Mouse (Mus musculus) lung, embryonic 15.5 days (tissue): ENCODE data around the gene Tex26. TPM values are rescaled to one million over a fixed set of nuclear protein-coding genes. Genes with fewer than 3 reads are reported as not detected.

Experiments
- ATAC-seq: fragments of 200-750 bp; cut with Nextera tagmentation; 2 replicates; pipeline ENCODE4 v1.8.0; 2017; ENCODE audit warnings: moderate number of reproducible peaks, borderline replicate concordance; ENCODE audit not compliant: low FRiP score, low TSS enrichment; ENCODE audit errors: extremely low read depth
- H3K27ac ChIP-seq: fragments of 300-500 bp; sonication (generic); 2 replicates; pipeline ENCODE4 v1.5.1; 2015; ENCODE audit warnings: moderate library complexity, mild to moderate bottlenecking, inconsistent platforms
- H3K27me3 ChIP-seq: fragments of 300-500 bp; sonication (generic); 2 replicates; pipeline ENCODE4 v1.6.1; 2015; ENCODE audit warnings: inconsistent platforms
- H3K36me3 ChIP-seq: fragments of 300-500 bp; sonication (generic); 2 replicates; pipeline ENCODE4 v1.6.1; 2015; ENCODE audit warnings: inconsistent platforms
- H3K4me1 ChIP-seq: fragments of 300-500 bp; sonication (generic); 2 replicates; pipeline ENCODE4 v1.6.1; 2015; ENCODE audit warnings: inconsistent platforms
- H3K4me2 ChIP-seq: fragments of 300-500 bp; sonication (generic); 2 replicates; pipeline ENCODE4 v1.6.1; 2015; ENCODE audit warnings: inconsistent platforms, mild to moderate bottlenecking, moderate library complexity
- H3K4me3 ChIP-seq: fragments of 300-500 bp; sonication (generic); 2 replicates; pipeline ENCODE4 v1.5.1; 2015; ENCODE audit warnings: mild to moderate bottlenecking, inconsistent platforms
- H3K9ac ChIP-seq: fragments of 300-500 bp; sonication (generic); 2 replicates; pipeline ENCODE4 v1.6.1; 2015; ENCODE audit warnings: inconsistent platforms
- H3K9me3 ChIP-seq: fragments of 300-500 bp; sonication (generic); 2 replicates; pipeline ENCODE4 v1.6.1; 2016; ENCODE audit warnings: inconsistent platforms
- WGBS: fragments of 180-500 bp; shearing (Covaris S2); methylation state at CpG from one replicate; pipeline ENCODE4 v1.1.7; 2015; 5-methylcytosine and 5-hydroxymethylcytosine counted together
- polyA plus RNA-seq: library from polyadenylated mRNA; unstranded; fragments of >200 nt; fragmentation: Nextera tagmentation; extraction: Ambion mirVana; gene quantifications from 2 replicates; pipeline ENCODE4 v1.2.1, GENCODE M21; 2015

Gene Tex26
- 1.4 and 1.7 TPM in 2 replicates for polyA plus RNA-seq

DNA sequence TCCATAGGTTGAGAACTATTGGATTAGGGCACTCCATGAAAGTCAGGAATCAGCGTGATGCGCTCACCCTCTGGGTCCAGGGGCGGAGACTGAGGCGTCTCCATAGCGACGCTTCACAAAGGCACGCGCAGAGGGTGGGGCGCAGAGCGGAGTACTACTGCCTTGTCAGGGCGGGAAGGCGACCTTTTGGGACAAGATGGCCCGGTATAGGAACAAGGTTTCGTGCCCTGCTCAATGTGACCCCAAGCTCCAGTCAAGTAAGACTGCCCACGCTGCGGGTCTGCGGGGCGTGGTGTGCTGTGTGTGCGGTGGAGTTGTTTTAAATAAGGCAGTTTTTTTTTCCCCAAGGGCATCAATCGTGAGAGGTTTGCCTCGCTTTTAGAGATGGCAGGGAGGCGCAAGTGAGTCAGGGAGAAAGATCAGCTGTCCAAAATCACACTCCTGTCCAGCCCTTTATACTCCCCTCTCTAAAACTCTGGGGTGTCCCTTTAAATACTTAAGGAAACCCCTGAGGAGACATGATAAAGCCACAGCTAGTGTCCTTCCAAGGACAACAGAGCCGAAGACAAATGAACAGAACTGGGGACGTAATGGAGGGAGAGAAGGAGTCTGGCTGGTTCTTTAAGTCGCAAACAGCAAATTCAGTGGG lies at the start of gene Tex26:
Gene Tex26 (plus strand): TSS at position 130 of the 649 bp plus-strand sequence.
- Histone ChIP-seq H3K4me2 (peak within 1 kb of the TSS; percentile 92), H3K9me3 (no peaks in the 10 kb centered on the region)

GRCm38 (mm10) chr5:149391574-149392375 lies 47.7 kb upstream of the Tex26 start:
- H3K27ac ChIP-seq: peak overlapping the region; percentile 86
- H3K36me3 ChIP-seq: no peaks in the 10 kb centered on the region
- no peak overlapping the region for H3K9ac ChIP-seq
- 3% methylated on average over 18 of the region's 18 CpGs for WGBS
- peak; percentile 72 for ATAC-seq
- no peak overlapping the region for H3K4me3 ChIP-seq
- no peaks in the 10 kb centered on the region for H3K27me3 ChIP-seq
- H3K4me1 ChIP-seq: peaks cover 49% of the 10 kb centered on the region
- peak overlapping the region; percentile 36 for H3K4me2 ChIP-seq
- no peaks in the 10 kb centered on the region for H3K9me3 ChIP-seq

More for the DNA sequence above, at the start of gene Tex26:
- peak; percentile 85 for ATAC-seq
- H3K4me1 ChIP-seq: peaks cover 46% of the 10 kb centered on the region
- H3K4me3 ChIP-seq: peak within 1 kb of the TSS; percentile 47
- H3K9ac ChIP-seq: peak within 1 kb of the TSS; percentile 30
- no peaks in the 10 kb centered on the region for H3K27me3 ChIP-seq
- H3K27ac ChIP-seq: peak within 1 kb of the TSS; percentile 84
- H3K36me3 ChIP-seq: no peaks in the 10 kb centered on the region
- WGBS: 0% methylated on average over 25 of the region's 25 CpGs

DNA sequence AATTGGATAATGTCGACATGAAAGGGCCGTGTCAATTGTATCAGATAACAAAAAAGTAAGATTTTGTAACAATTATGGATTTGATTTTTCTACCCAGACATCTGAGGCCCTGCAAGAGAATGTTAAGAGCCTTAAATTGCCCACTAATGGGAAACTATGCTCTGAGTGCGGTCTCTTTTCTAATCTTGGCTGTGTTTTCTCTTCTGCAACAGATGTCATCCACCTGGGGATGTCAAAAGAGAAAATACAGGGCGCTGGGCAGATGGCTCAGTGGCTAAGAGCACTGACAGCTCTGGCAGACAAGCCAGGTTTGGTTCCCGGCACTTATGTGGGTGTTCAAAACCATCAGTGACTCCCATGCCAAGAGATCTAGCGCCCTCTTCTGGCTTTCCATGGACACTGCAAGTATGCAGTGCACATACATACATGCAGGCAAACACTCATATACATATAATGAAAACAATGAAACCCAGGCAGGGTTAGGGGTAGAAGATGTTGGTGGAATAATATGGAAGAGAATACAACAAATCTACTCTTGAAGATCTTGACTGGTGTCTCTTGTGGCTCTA lies 47.0 kb upstream of the Tex26 start:
- peak overlapping the region; percentile 36; the same call in 1 of the 2 replicates for H3K4me2 ChIP-seq
- no peaks in the 10 kb centered on the region for H3K27me3 ChIP-seq
- 17% methylated on average over 6 of the region's 6 CpGs for WGBS
- peaks cover 49% of the 10 kb centered on the region for H3K4me1 ChIP-seq
- H3K4me3 ChIP-seq: no peak overlapping the region
- H3K9ac ChIP-seq: no peak overlapping the region
- peak overlapping the region; percentile 86 for H3K27ac ChIP-seq
- no peak for ATAC-seq
- no peaks in the 10 kb centered on the region for H3K36me3 ChIP-seq
- no peaks in the 10 kb centered on the region for H3K9me3 ChIP-seq

- no peak for ATAC-seq
- Histone ChIP-seq H3K36me3 (no peaks in the 10 kb centered on the region), H3K4me3 (no peak overlapping the region), H3K4me2 (no peak overlapping the region), H3K9ac (no peak overlapping the region), H3K27me3 (no peaks in the 10 kb centered on the region), H3K4me1 (peaks cover 27% of the 10 kb centered on the region), H3K9me3 (no peaks in the 10 kb centered on the region), H3K27ac (no peak overlapping the region)
- WGBS: 84% methylated on average over 7 of the region's 7 CpGs
These were observed 37.9 kb upstream of the Tex26 start for GRCm38 (mm10) chr5:149401446-149401975.

DNA sequence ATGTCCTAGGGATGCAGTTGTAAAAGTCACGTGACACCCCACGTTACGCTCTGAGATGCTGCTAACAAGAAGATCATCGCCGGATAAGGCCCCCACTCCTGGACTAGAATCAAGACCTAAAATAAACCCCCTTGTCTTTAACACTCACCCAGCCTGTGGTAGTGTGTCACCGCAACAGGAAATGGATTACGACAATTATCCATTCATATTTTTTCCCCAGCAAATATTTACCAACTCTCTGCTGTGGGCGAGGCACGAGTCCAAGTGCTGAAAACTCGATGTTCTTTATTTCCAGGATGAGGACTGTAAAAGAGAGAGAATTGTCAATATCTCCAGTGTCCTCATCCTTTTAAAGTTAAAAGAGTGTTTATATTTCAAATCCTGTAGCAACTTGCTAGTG lies 37.4 kb upstream of the Tex26 start:
- 31% methylated on average over 10 of the region's 10 CpGs for WGBS
- peaks cover 27% of the 10 kb centered on the region for H3K4me1 ChIP-seq
- H3K4me3 ChIP-seq: no peak overlapping the region
- no peaks in the 10 kb centered on the region for H3K27me3 ChIP-seq
- H3K9ac ChIP-seq: no peak overlapping the region
- no peak overlapping the region for H3K27ac ChIP-seq
- H3K4me2 ChIP-seq: no peak overlapping the region
- no peaks in the 10 kb centered on the region for H3K36me3 ChIP-seq
- no peaks in the 10 kb centered on the region for H3K9me3 ChIP-seq
- ATAC-seq: no peak

DNA sequence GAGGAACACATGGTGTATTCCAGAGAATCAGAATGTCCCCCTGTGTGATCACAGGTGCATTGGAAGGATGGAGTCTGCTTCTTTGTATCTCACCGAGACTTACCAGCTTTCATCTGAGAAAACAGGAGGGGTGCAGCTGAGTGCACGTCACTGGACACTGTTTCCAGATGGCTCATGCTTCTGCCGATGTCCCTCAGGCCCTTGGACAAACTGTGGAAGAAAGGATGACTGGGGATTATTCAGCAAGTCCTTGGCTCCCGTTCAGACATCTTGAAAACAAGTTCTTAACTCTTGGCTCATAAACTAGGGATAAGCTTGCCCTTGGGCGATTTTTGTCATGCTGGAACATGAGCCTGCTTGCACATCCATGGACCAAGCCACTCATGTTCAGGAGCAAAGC lies 36.1 kb upstream of the Tex26 start:
- H3K4me3 ChIP-seq: no peak overlapping the region
- no peak overlapping the region for H3K27ac ChIP-seq
- H3K4me1 ChIP-seq: peaks cover 26% of the 10 kb centered on the region
- H3K9me3 ChIP-seq: no peaks in the 10 kb centered on the region
- no peak for ATAC-seq
- no peak overlapping the region for H3K9ac ChIP-seq
- no peak overlapping the region for H3K4me2 ChIP-seq
- WGBS: 56% methylated on average over 5 of the region's 5 CpGs
- H3K36me3 ChIP-seq: no peaks in the 10 kb centered on the region
- no peaks in the 10 kb centered on the region for H3K27me3 ChIP-seq

DNA sequence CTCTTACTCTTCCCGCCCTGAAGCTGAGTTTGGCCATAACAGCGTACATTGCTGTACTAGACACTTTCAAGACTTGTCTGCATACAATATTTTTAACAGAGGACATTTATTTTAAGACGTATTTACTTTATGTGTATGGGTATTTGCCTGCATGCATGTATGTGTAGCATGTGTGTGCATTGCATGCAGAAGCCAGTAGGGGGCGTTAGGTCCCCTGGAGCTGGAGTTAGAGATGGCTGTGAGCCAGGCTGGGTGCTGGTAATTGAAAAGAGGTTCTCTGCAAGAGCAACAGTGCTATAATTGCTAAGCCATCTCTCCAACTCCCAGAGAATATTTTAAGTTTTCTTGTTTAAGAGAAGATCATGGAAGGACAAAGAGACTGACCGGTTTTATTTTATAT lies 34.8 kb upstream of the Tex26 start:
- Histone ChIP-seq H3K4me1 (peaks cover 15% of the 10 kb centered on the region), H3K36me3 (no peaks in the 10 kb centered on the region), H3K9ac (no peak overlapping the region), H3K27ac (no peak overlapping the region), H3K9me3 (no peaks in the 10 kb centered on the region), H3K27me3 (no peaks in the 10 kb centered on the region), H3K4me2 (no peak overlapping the region), H3K4me3 (no peak overlapping the region)
- ATAC-seq: no peak
- 74% methylated on average over 5 of the region's 5 CpGs for WGBS

- no peaks in the 10 kb centered on the region for H3K36me3 ChIP-seq
- 57% methylated on average over 8 of the region's 8 CpGs for WGBS
These were observed 32.6 kb upstream of the Tex26 start for GRCm38 (mm10) chr5:149406791-149407276.

GRCm38 (mm10) chr5:149409502-149409901 lies 30.0 kb upstream of the Tex26 start:
- H3K27me3 ChIP-seq: 0 out of 2 replicates have a peak, but pooled peaks cover 6% of the 10 kb centered on the region
- no peaks in the 10 kb centered on the region for H3K36me3 ChIP-seq
- peaks cover 13% of the 10 kb centered on the region for H3K4me1 ChIP-seq
- H3K9ac ChIP-seq: no peak overlapping the region
- H3K9me3 ChIP-seq: no peaks in the 10 kb centered on the region
- no peak overlapping the region for H3K4me2 ChIP-seq
- no peak overlapping the region for H3K27ac ChIP-seq
- 84% methylated on average over 3 of the region's 3 CpGs for WGBS
- H3K4me3 ChIP-seq: no peak overlapping the region
- ATAC-seq: no peak

More at GRCm38 (mm10) chr5:149406791-149407276, 32.6 kb upstream of the Tex26 start:
- Histone ChIP-seq H3K9me3 (no peaks in the 10 kb centered on the region), H3K9ac (no peak overlapping the region), H3K27me3 (0 out of 2 replicates have a peak, but pooled peaks cover 6% of the 10 kb centered on the region), H3K4me3 (no peak overlapping the region), H3K4me1 (peaks cover 22% of the 10 kb centered on the region), H3K27ac (no peak overlapping the region), H3K4me2 (no peak overlapping the region)
- ATAC-seq: no peak

GRCm38 (mm10) chr5:149411509-149412193 lies 27.8 kb upstream of the Tex26 start, which contains the start of gene Medag:
Gene Medag, plus strand, starts transcription at chr5:149411749.
- peak; percentile 64 for ATAC-seq
- Histone ChIP-seq H3K4me3 (peak within 1 kb of the TSS; percentile 38), H3K4me2 (peak within 1 kb of the TSS; percentile 67), H3K27me3 (0 out of 2 replicates have a peak, but pooled peaks cover 6% of the 10 kb centered on the region), H3K27ac (no peak within 1 kb of the TSS), H3K9ac (peak within 1 kb of the TSS; percentile 36), H3K36me3 (no peaks in the 10 kb centered on the region), H3K4me1 (peaks cover 13% of the 10 kb centered on the region), H3K9me3 (no peaks in the 10 kb centered on the region)
- 4% methylated on average over 38 of the region's 38 CpGs for WGBS

DNA sequence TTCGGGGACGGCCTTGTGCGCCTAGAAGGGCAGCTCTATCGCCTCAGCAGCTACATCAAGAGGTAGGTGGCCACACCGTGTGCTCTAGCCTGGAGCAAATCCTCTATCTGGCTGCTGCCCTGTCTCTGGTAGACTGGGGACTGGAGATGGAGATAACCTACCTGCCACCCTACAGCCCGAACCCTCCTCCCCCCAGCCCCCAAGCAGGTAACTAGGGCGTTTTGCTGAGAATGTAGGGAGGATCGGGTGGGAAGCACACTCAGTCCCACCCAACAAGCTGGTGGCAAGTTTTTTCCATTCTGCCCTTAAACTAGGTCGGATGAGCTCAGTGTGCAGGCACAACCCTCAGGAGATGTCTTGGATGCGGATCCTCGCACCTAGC lies 27.3 kb upstream of the Tex26 start:
- 30% methylated on average over 11 of the region's 11 CpGs for WGBS
- Histone ChIP-seq H3K36me3 (no peaks in the 10 kb centered on the region), H3K4me3 (peak overlapping the region; percentile 38), H3K9me3 (no peaks in the 10 kb centered on the region), H3K27me3 (0 out of 2 replicates have a peak, but pooled peaks cover 6% of the 10 kb centered on the region), H3K4me1 (peaks cover 13% of the 10 kb centered on the region), H3K27ac (no peak overlapping the region), H3K9ac (peak overlapping the region; percentile 36), H3K4me2 (peak overlapping the region; percentile 67)
- no peak for ATAC-seq
